Mouse (Mus musculus): Measurements from ENCODE around the gene Psrc1. TPM values are rescaled to one million over a fixed set of nuclear protein-coding genes. Genes with fewer than 3 reads are reported as not detected.

Gene Psrc1
- under 1 TPM; 0.82 to 0.89 TPM for total RNA-seq (2023)

DNA sequence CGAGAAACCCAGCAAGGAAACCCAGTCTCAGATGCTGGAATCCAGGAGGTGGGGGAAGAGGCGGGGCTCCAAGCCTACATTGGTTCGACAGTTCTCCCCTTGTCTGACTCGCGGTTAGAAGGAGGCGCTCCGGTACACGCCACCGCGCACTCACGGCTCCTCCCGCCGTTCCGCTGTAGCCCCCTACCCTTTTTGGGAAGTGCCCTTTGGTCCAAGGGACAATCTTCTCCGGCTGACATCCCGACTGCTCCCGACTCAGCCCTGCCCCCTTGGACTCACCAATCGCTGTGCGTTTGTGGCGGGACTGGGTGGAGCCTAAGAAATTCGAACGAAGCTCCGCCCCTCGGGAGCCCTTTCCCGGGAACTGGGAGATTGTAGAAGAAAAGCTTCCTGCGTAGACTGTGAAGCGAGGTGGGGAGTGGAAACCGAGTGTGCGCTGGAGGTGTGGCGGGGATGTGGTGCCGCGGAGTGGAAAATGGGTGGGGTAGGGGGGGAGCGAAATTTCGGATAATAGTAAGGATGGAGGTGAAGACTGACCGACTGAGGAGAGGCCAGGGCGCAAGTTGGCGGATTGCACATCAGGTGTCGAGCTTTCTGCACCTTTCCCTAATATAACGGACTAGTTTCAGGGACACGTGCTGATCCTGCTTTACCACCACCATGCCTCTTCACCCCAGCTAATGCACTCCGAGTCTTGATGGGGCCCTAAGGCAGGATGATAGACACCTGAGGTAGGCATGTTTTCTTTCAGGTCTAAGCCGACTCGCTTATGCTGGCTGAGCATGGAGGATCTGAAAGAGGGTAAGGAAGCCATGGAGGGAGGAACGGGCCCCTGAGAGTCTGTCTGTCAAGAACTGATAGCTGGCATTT lies at the start of gene Psrc1:
Psrc1 (plus strand) TSS at position 355 of the 870 bp plus-strand sequence.

DNA sequence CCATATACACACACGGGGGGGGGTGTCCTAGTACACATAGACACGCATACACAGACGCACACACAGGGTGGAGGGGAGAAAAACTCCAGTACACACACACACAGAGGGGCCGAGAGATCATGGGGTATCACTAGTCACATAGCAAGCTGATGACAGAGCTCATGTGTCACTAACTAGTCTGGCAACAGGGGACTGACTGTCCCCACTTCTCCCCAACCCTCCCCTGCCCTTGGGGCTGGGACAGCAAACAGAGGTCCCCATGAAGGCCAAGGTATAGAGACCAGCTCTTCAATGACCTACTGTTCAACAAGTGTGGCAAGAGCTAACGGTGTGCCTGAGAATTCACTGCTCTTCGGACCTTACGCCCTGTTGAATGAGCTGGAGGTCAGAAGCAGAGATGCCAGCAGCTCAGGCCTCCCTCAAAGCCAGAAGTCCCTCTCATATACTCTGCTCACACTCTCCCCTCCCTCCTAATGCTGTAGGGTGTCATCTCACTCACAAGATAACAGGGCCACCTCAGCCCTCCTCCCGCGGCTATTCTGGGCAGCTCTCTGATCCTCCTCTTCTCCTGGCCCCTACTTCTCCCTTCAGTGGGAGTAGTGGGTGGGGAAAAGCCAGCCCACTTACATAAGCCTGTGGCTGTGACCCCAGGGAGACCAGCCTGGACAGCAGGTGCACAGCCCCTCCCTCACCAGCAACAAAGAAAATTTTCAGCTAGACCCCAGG lies 19.2 kb upstream of the Psrc1 start, which contains the start of gene Mybphl:
Mybphl (plus strand) TSS at position 642 of the 726 bp plus-strand sequence.

DNA sequence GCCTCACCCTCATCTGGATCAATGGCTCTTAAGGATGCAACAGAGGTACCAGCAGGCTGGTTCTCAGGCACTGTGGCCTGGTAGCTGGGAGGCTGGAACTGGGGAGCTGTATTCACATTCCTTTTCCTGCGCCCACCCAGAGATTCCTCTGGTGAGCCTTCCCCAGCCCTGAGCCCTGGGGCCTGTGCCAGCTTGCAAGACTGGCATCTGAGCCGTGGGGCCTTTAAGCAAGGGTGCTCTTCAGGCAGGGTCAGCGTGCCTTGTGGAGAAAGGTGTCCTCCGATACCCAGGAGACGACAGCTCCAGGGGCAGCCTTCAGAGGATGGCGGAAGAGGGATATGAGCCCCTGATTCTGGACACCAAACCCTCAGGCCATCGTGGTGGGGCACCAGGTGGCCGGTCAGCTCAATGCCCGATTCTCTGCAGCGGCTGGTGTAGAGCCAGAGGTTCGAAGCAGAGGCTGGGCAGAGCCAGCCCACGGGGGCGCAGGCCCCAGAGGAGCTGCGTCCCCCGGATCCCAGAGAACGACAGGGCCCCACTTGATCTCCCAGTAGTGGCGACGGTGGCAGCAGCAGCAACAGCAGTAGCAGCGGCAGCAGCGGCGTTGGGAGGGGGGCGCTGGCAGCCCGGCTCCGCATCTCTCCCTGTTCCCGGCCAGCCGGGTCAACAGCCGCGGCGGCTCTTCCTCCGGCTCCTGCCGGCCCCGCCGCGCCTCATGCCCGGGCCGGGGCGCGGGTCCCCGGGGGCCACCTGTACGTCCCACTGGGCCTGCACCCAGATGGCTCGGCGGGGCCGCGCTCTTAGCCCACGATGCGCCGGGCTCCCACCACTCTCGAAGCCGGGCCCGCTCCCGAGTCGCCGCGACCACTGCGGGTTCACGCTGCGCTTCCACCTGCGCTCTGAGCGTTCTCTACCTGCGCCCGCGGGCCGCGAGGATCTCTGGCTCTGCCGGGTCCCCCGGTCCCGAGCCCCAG lies 31.5 kb downstream of the Psrc1 start, which contains the start of gene Celsr2:
Celsr2 (minus strand) TSS at position 696 of the 974 bp plus-strand sequence.

Other genes starting within 250 kb of the Psrc1 start
- gene Gnai3, start 237.7 kb upstream of the Psrc1 start, total RNA-seq (2023), result 10 to 100 TPM; 86.8 to 86.9 TPM
- gene Gpr61, start 229.0 kb upstream of the Psrc1 start, total RNA-seq (2023), result not detected
- 1 to 10 TPM; 3.1 to 3.5 TPM for gene Amigo1, start 197.5 kb upstream of the Psrc1 start, total RNA-seq (2023)
- 10 to 100 TPM; 32.9 to 35.3 TPM for gene Cyb561d1, start 182.6 kb upstream of the Psrc1 start, total RNA-seq (2023)
- gene Atxn7l2, start 172.9 kb upstream of the Psrc1 start, total RNA-seq (2023), result 10 to 100 TPM; 30.2 to 37.6 TPM
- not detected for gene Sypl2, start 157.2 kb upstream of the Psrc1 start, total RNA-seq (2023)
- 10 to 100 TPM; 42.1 to 49.7 TPM for gene Psma5, start 126.9 kb upstream of the Psrc1 start, total RNA-seq (2023)
- gene Sort1, start 99.8 kb upstream of the Psrc1 start, total RNA-seq (2023), result 1 to 10 TPM in 1 of 2 experiments, under 1 TPM in 1; 0.68 to 1.1 TPM
- gene Mybphl, start 18.9 kb upstream of the Psrc1 start, total RNA-seq (2023), result not detected
- 10 to 100 TPM in 1 of 2 experiments, 1 to 10 TPM in 1; 9.2 to 12.4 TPM for gene Celsr2, start 31.7 kb downstream of the Psrc1 start, total RNA-seq (2023)
- 100 to 1,000 TPM; 158 to 162 TPM for gene Sars, start 61.4 kb downstream of the Psrc1 start, total RNA-seq (2023)
- gene 1700013F07Rik, start 150.3 kb downstream of the Psrc1 start, total RNA-seq (2023), result not detected
- under 1 TPM; 0.15 to 0.18 TPM for gene 5330417C22Rik, start 152.7 kb downstream of the Psrc1 start, total RNA-seq (2023)
- 10 to 100 TPM; 37.6 to 39.8 TPM for gene Tmem167b, start 178.6 kb downstream of the Psrc1 start, total RNA-seq (2023)
- 10 to 100 TPM; 18.4 to 20.1 TPM for gene Taf13, start 187.9 kb downstream of the Psrc1 start, total RNA-seq (2023)
- gene Wdr47, start 207.4 kb downstream of the Psrc1 start, total RNA-seq (2023), result 10 to 100 TPM; 17.8 to 20.6 TPM